Mouse (Mus musculus) MEL (cell line): ENCODE data around the gene Irak2. TPM values are rescaled to one million over a fixed set of nuclear protein-coding genes. Genes with fewer than 3 reads are reported as not detected.
A peak's percentile ranks its signal among the peaks of the same experiment; 100 is the strongest.

ENCODE experiments used
- DNase-seq: peaks from one replicate; pipeline ENCODE4 v3.0.0; 2011; ENCODE audit warnings: low read depth, low spot score
- H3K27ac ChIP-seq: 2 replicates; pipeline ENCODE4 v1.5.1; 2012; ENCODE audit warnings: low read depth, mild to moderate bottlenecking, control low read depth, low read length, moderate library complexity; ENCODE audit not compliant: control insufficient read depth
- H3K27me3 ChIP-seq, 2 experiments: fragments of 150-350 bp in 1 of 2; sonication (generic) in 1 of 2; 2 replicates each; pipeline ENCODE4 v1.6.1; 2012; ENCODE audit warnings: low read length in 2 of 2, mild to moderate bottlenecking in 2 of 2, improper control_type of control experiment in 1 of 2, moderate library complexity in 1 of 2; ENCODE audit not compliant: insufficient read depth in 2 of 2, control insufficient read depth in 1 of 2
- H3K36me3 ChIP-seq, 2 experiments: 2 replicates each; pipeline ENCODE4 v1.6.1; 2012 to 2014; ENCODE audit warnings: low read length in 2 of 2, improper control_type of control experiment in 1 of 2, inconsistent platforms in 1 of 2, mild to moderate bottlenecking in 1 of 2; ENCODE audit not compliant: insufficient read depth in 2 of 2, control insufficient read depth in 1 of 2
- H3K4me1 ChIP-seq, 2 experiments: fragments of 150-350 bp in 1 of 2; sonication (generic) in 1 of 2; 2 replicates each; pipeline ENCODE4 v1.6.1; 2012; ENCODE audit warnings: low read length in 2 of 2, improper control_type of control experiment in 1 of 2, mild to moderate bottlenecking in 1 of 2; ENCODE audit not compliant: insufficient read depth in 2 of 2, control insufficient read depth in 1 of 2
- H3K4me3 ChIP-seq, 2 experiments: fragments of 150-350 bp in 1 of 2; sonication (generic) in 1 of 2; 2 replicates each; pipeline ENCODE4 v1.5.1; 2012; ENCODE audit warnings: low read depth in 2 of 2, low read length in 2 of 2, mild to moderate bottlenecking in 2 of 2, moderate library complexity in 2 of 2, control low read depth in 1 of 2, improper control_type of control experiment in 1 of 2; ENCODE audit not compliant: control insufficient read depth in 1 of 2, insufficient read depth in 1 of 2
- H3K79me2 ChIP-seq: 2 replicates; pipeline ENCODE4 v1.6.1; 2012; ENCODE audit warnings: mild to moderate bottlenecking, low read length, moderate library complexity; ENCODE audit not compliant: control insufficient read depth, poor library complexity, insufficient read depth
- H3K9ac ChIP-seq: 2 replicates; pipeline ENCODE4 v1.6.1; 2012; ENCODE audit warnings: low read depth, mild to moderate bottlenecking, control low read depth, low read length, moderate library complexity; ENCODE audit not compliant: control insufficient read depth, poor library complexity, severe bottlenecking
- H3K9me3 ChIP-seq: fragments of 150-350 bp; sonication (generic); replicated peaks from 2 replicates; pipeline ENCODE4 v1.6.1; 2012; ENCODE audit warnings: mild to moderate bottlenecking, low read length, improper control_type of control experiment, moderate library complexity; ENCODE audit not compliant: insufficient read depth
- BHLHE40 ChIP-seq: IDR thresholded peaks from 2 replicates; pipeline ENCODE4 v1.6.1; 2012; ENCODE audit warnings: low read depth, mild to moderate bottlenecking, inconsistent platforms, low read length, improper control_type of control experiment, borderline replicate concordance
- CHD1 ChIP-seq: IDR thresholded peaks from 2 replicates; pipeline ENCODE4 v1.6.1; 2012; ENCODE audit warnings: low read depth, mild to moderate bottlenecking, inconsistent platforms, low read length, improper control_type of control experiment
- CHD2 ChIP-seq: IDR thresholded peaks from 2 replicates; pipeline ENCODE4 v1.6.1; 2011; ENCODE audit warnings: low read length, improper control_type of control experiment
- CTCF ChIP-seq, 3 experiments: IDR thresholded peaks in 2 of 3; conservative IDR thresholded peaks in 1 of 3; 2 replicates each; pipeline ENCODE4 v1.5.1; 2011 to 2012; ENCODE audit warnings: low read length in 3 of 3, low read depth in 2 of 3, mild to moderate bottlenecking in 2 of 3, improper control_type of control experiment in 1 of 3, inconsistent platforms in 1 of 3, mixed read lengths in 1 of 3, moderate library complexity in 1 of 3; ENCODE audit not compliant: control insufficient read depth in 1 of 3, insufficient read depth in 1 of 3, poor library complexity in 1 of 3, severe bottlenecking in 1 of 3
- ELF1 ChIP-seq: IDR thresholded peaks from 2 replicates; pipeline ENCODE4 v1.6.1; 2014; ENCODE audit warnings: low read depth, mild to moderate bottlenecking, inconsistent platforms, low read length, improper control_type of control experiment, moderate library complexity
- EP300 ChIP-seq, 2 experiments: IDR thresholded peaks; 2 replicates each; pipeline ENCODE4 v1.6.1; 2011; ENCODE audit warnings: improper control_type of control experiment in 2 of 2, low read length in 2 of 2, low read depth in 1 of 2, mild to moderate bottlenecking in 1 of 2
- GABPA ChIP-seq: IDR thresholded peaks from 2 replicates; pipeline ENCODE4 v1.6.1; 2012; ENCODE audit warnings: low read depth, mild to moderate bottlenecking, inconsistent platforms, low read length, improper control_type of control experiment, moderate library complexity
- GATA1 ChIP-seq: IDR thresholded peaks from 2 replicates; pipeline ENCODE4 v1.6.1; 2011; ENCODE audit warnings: low read depth, low read length, improper control_type of control experiment
- HCFC1 ChIP-seq: IDR thresholded peaks from 2 replicates; pipeline ENCODE4 v1.6.1; 2012; ENCODE audit warnings: low read depth, mild to moderate bottlenecking, inconsistent platforms, low read length, improper control_type of control experiment, moderate library complexity
- JUND ChIP-seq: IDR thresholded peaks from 2 replicates; pipeline ENCODE4 v1.6.1; 2011; ENCODE audit warnings: low read depth, mild to moderate bottlenecking, improper control_type of control experiment, low read length
- MAFK ChIP-seq: IDR thresholded peaks from 2 replicates; pipeline ENCODE4 v1.6.1; 2011; ENCODE audit warnings: low read depth, mild to moderate bottlenecking, low read length, improper control_type of control experiment, borderline replicate concordance
- MAX ChIP-seq: IDR thresholded peaks from 2 replicates; pipeline ENCODE4 v1.6.1; 2011; ENCODE audit warnings: low read length, improper control_type of control experiment
- MAZ ChIP-seq: IDR thresholded peaks from 2 replicates; pipeline ENCODE4 v1.6.1; 2012; ENCODE audit warnings: low read depth, mild to moderate bottlenecking, inconsistent platforms, low read length, improper control_type of control experiment
- MXI1 ChIP-seq: IDR thresholded peaks from 2 replicates; pipeline ENCODE4 v1.6.1; 2011; ENCODE audit warnings: mild to moderate bottlenecking, low read depth, low read length, improper control_type of control experiment
- MYB ChIP-seq: IDR thresholded peaks from 2 replicates; pipeline ENCODE4 v1.6.1; 2011; ENCODE audit warnings: mild to moderate bottlenecking, low read depth, low read length, improper control_type of control experiment
- NELFE ChIP-seq: IDR thresholded peaks from 2 replicates; pipeline ENCODE4 v1.6.1; 2011; ENCODE audit warnings: low read depth, low read length, improper control_type of control experiment
- NRF1 ChIP-seq: IDR thresholded peaks from 2 replicates; pipeline ENCODE4 v1.6.1; 2014; ENCODE audit warnings: low read depth, mild to moderate bottlenecking, inconsistent platforms, low read length, improper control_type of control experiment, moderate library complexity; ENCODE audit not compliant: poor library complexity, insufficient read depth, severe bottlenecking
- POLR2A ChIP-seq, 2 experiments: IDR thresholded peaks; 2 replicates each; pipeline ENCODE4 v1.6.1; 2011 to 2012; ENCODE audit warnings: low read length in 2 of 2, mild to moderate bottlenecking in 2 of 2, control low read depth in 1 of 2, improper control_type of control experiment in 1 of 2, low read depth in 1 of 2, moderate library complexity in 1 of 2; ENCODE audit not compliant: control insufficient read depth in 1 of 2, insufficient read depth in 1 of 2, poor library complexity in 1 of 2
- POLR2AphosphoS5 ChIP-seq: IDR thresholded peaks from 2 replicates; pipeline ENCODE4 v1.6.1; 2012; ENCODE audit warnings: low read depth, borderline replicate concordance, mild to moderate bottlenecking, inconsistent platforms, low read length, moderate library complexity, mixed read lengths
- RAD21 ChIP-seq: IDR thresholded peaks from 2 replicates; pipeline ENCODE4 v1.6.1; 2011; ENCODE audit warnings: mild to moderate bottlenecking, low read depth, low read length, improper control_type of control experiment
- RCOR1 ChIP-seq: IDR thresholded peaks from 2 replicates; pipeline ENCODE4 v1.6.1; 2012; ENCODE audit warnings: low read depth, mild to moderate bottlenecking, inconsistent platforms, low read length, improper control_type of control experiment
- SIN3A ChIP-seq: IDR thresholded peaks from 2 replicates; pipeline ENCODE4 v1.6.1; 2012; ENCODE audit warnings: low read length, improper control_type of control experiment, inconsistent platforms
- TAL1 ChIP-seq: IDR thresholded peaks from 2 replicates; pipeline ENCODE4 v1.6.1; 2012; ENCODE audit warnings: mild to moderate bottlenecking, inconsistent platforms, low read length, moderate library complexity, mixed read lengths
- TBP ChIP-seq: IDR thresholded peaks from 2 replicates; pipeline ENCODE4 v1.8.0; 2011; ENCODE audit warnings: low read depth, low read length, improper control_type of control experiment
- USF1 ChIP-seq: IDR thresholded peaks from 2 replicates; pipeline ENCODE4 v1.6.1; 2014; ENCODE audit warnings: low read depth, mild to moderate bottlenecking, inconsistent platforms, low read length, improper control_type of control experiment, moderate library complexity
- USF2 ChIP-seq, 2 experiments: IDR thresholded peaks; 2 replicates each; pipeline ENCODE4 v1.6.1; 2011 to 2012; ENCODE audit warnings: improper control_type of control experiment in 2 of 2, low read length in 2 of 2, borderline replicate concordance in 1 of 2, inconsistent platforms in 1 of 2, low read depth in 1 of 2, mild to moderate bottlenecking in 1 of 2; ENCODE audit not compliant: insufficient read depth in 1 of 2
- ZC3H11A ChIP-seq: IDR thresholded peaks from 2 replicates; pipeline ENCODE4 v1.6.1; 2012; ENCODE audit warnings: low read depth, mild to moderate bottlenecking, inconsistent platforms, low read length, improper control_type of control experiment
- ZKSCAN1 ChIP-seq: IDR thresholded peaks from 2 replicates; pipeline ENCODE4 v1.6.1; 2012; ENCODE audit warnings: low read depth, mild to moderate bottlenecking, inconsistent platforms, low read length, improper control_type of control experiment, moderate library complexity
- ZMIZ1 ChIP-seq: IDR thresholded peaks from 2 replicates; pipeline ENCODE4 v1.6.1; 2012; ENCODE audit warnings: low read depth, mild to moderate bottlenecking, inconsistent platforms, low read length, improper control_type of control experiment, moderate library complexity
- ZNF384 ChIP-seq: IDR thresholded peaks from 2 replicates; pipeline ENCODE4 v1.6.1; 2012; ENCODE audit warnings: low read depth, mild to moderate bottlenecking, inconsistent platforms, low read length, improper control_type of control experiment
- polyA plus RNA-seq, 2 experiments: library from polyadenylated mRNA; stranded (reverse) in 1 of 2; unstranded in 1 of 2; fragments of >175 nt in 1 of 2; fragments of >200 nt in 1 of 2; gene quantifications; 2 replicates each; pipeline versions ENCODE4 v1.2.1 to v1.2.4; 2012; ENCODE audit warnings: low replicate concordance in 2 of 2, low read depth in 1 of 2; ENCODE audit not compliant: insufficient read length in 2 of 2, insufficient read depth in 1 of 2, missing spikeins in 1 of 2
- total RNA-seq: library from RNA; depleted of rRNA; stranded (reverse); fragments of 300-350 nt; gene quantifications from 2 replicates; pipeline ENCODE4 v1.2.3, GENCODE M21; 2012

Irak2 gene
- total and polyA plus RNA-seq, 3 experiments: 5.2 to 6.8 TPM; not detected in 1

- Histone ChIP-seq H3K4me3 (no peak overlapping the region), H3K4me1 (peaks cover 22 to 46% of the 10 kb centered on the region in 2 experiments), H3K27ac (peak overlapping the region; percentile 15; the same call in 1 of the 2 replicates), H3K36me3 (peaks cover 0 to 45% of the 10 kb centered on the region in 2 experiments; a peak in 2 of 4 replicates), H3K9me3 (no peaks in the 10 kb centered on the region), H3K79me2 (peaks cover 7% of the 10 kb centered on the region)
- DNase-seq: no peak
- TF ChIP-seq MYB (no peak), GABPA (no peak), ZC3H11A (no peak), NRF1 (no peak), ZMIZ1 (no peak), USF2 (IDR thresholded peaks at IDR 0.05; ENCODE audit: borderline replicate concordance in 1 of 2, insufficient read depth in 1 of 2, low read depth in 1 of 2, low read length in 2 of 2) (no peak), POLR2AphosphoS5 (no peak), MAX (no peak)
- TF ChIP-seq, all 39 proteins: peak for 0
- H3K27me3 ChIP-seq: no peaks in the 10 kb centered on the region
- H3K9ac ChIP-seq: no peak overlapping the region
Observed at GRCm38 (mm10) chr6:113690008-113690399, 51.7 kb downstream of the Irak2 start.

GRCm38 (mm10) chr6:113690400-113691083 lies 52.3 kb downstream of the Irak2 start:
- H3K27ac ChIP-seq: peak overlapping the region; percentile 83
- H3K9ac ChIP-seq: peak overlapping the region; percentile 67
- DNase-seq: peak; percentile 82
- H3K9me3 ChIP-seq: no peaks in the 10 kb centered on the region
- peaks cover 25 to 50% of the 10 kb centered on the region in 2 experiments for H3K4me1 ChIP-seq
- H3K27me3 ChIP-seq: no peaks in the 10 kb centered on the region
- peaks cover 7% of the 10 kb centered on the region for H3K79me2 ChIP-seq
- peak overlapping the region; percentile 46 to 49 for H3K4me3 ChIP-seq
- H3K36me3 ChIP-seq: peaks cover 0 to 51% of the 10 kb centered on the region in 2 experiments; a peak in 2 of 4 replicates
- TF ChIP-seq TAL1 (peak; percentile 74), GATA1 (peak; percentile 92), NELFE (peak; percentile 18; the same call in 1 of the 2 replicates), MAZ (peak; percentile 76; the same call in 1 of the 2 replicates), HCFC1 (peak; percentile 50; the same call in 1 of the 2 replicates), RAD21 (no peak), GABPA (no peak), JUND (no peak), ZNF384 (no peak), CHD1 (no peak), BHLHE40 (peak; percentile 91), EP300 (IDR thresholded peaks at IDR 0.05; ENCODE audit: low read depth in 1 of 2, low read length in 2 of 2) (peak; percentile 79 to 87), ZMIZ1 (0 out of 2 replicates have a peak, but pooled peaks have one; percentile 11), RCOR1 (peak; percentile 63), MAX (no peak), CHD2 (peak; percentile 71), POLR2A (IDR thresholded peaks at IDR 0.05; ENCODE audit: control insufficient read depth in 1 of 2, insufficient read depth in 1 of 2, low read depth in 1 of 2, low read length in 2 of 2, poor library complexity in 1 of 2) (peak in 1 of 2 experiments; percentile 46; a peak in 1 of 4 replicates), MAFK (no peak), ELF1 (no peak), ZKSCAN1 (no peak), SIN3A (peak; percentile 61), CTCF (IDR thresholded peaks at IDR 0.05 in 2 of 3, conservative IDR thresholded peaks at IDR 0.05 in 1 of 3; ENCODE audit: control insufficient read depth in 1 of 3, insufficient read depth in 1 of 3, low read depth in 2 of 3, low read length in 3 of 3, poor library complexity in 1 of 3, severe bottlenecking in 1 of 3) (no peak), MYB (no peak), USF1 (no peak), TBP (0 out of 2 replicates have a peak, but pooled peaks have one; percentile 39), MXI1 (peak; percentile 32; the same call in 1 of the 2 replicates)
